Mouse (Mus musculus) bone marrow, adult 2 months (tissue): ENCODE results near the gene Tank. TPM values are rescaled to one million over a fixed set of nuclear protein-coding genes. Genes with fewer than 3 reads are reported as not detected.

Experiments
- H3K27ac ChIP-seq: fragments of 200-500 bp; 2 replicates; pipeline ENCODE4 v1.5.1; 2012; ENCODE audit warnings: low read depth, mild to moderate bottlenecking, control low read depth, inconsistent platforms, low read length; ENCODE audit not compliant: control insufficient read depth, poor library complexity, insufficient read depth
- H3K4me1 ChIP-seq: fragments of 200-500 bp; 2 replicates; pipeline ENCODE4 v1.6.1; 2011; ENCODE audit warnings: low read length; ENCODE audit not compliant: control insufficient read depth, insufficient read depth
- H3K4me3 ChIP-seq: fragments of 200-500 bp; replicated peaks from 2 replicates; pipeline ENCODE3; 2011; ENCODE audit warnings: mild to moderate bottlenecking, low read depth, low read length, control low read depth; ENCODE audit not compliant: control insufficient read depth
- CTCF ChIP-seq: fragments of 200-500 bp; IDR thresholded peaks from 2 replicates; pipeline ENCODE4 v1.5.1; 2011; ENCODE audit warnings: low read length, control low read depth; ENCODE audit not compliant: control insufficient read depth, insufficient read depth
- POLR2A ChIP-seq: fragments of 200-500 bp; IDR thresholded peaks from 2 replicates; pipeline ENCODE4 v1.6.1; 2011; ENCODE audit warnings: low read depth, mild to moderate bottlenecking, control low read depth, low read length, borderline replicate concordance; ENCODE audit not compliant: control insufficient read depth
- WGBS: fragments of 180-500 bp; shearing (Covaris S2); methylation state at CpG from one replicate; pipeline ENCODE4 v1.1.7; 2018; 5-methylcytosine and 5-hydroxymethylcytosine counted together
- polyA plus RNA-seq: library from polyadenylated mRNA; stranded (reverse); fragments of >200 nt; gene quantifications from 2 replicates; pipeline ENCODE4 v1.2.4, GENCODE M21; 2011; ENCODE audit warnings: low replicate concordance; ENCODE audit not compliant: missing spikeins, insufficient read depth, insufficient read length

Gene Tank
- polyA plus RNA-seq, 1 experiment: 21.9 TPM

- H3K4me3 ChIP-seq: no peak overlapping the region
- H3K27ac ChIP-seq: no peak overlapping the region
- no peaks in the 10 kb centered on the region for H3K4me1 ChIP-seq
- WGBS: 58% methylated on average over 3 of the region's 3 CpGs
- TF ChIP-seq POLR2A: no peak
- TF ChIP-seq CTCF: no peak
These were observed 1.9 kb upstream of the Tank start for GRCm38 (mm10) chr2:61576497-61576896.

- TF ChIP-seq CTCF (no peak), POLR2A (no peak)
- 84% methylated on average over 17 of the region's 17 CpGs for WGBS
- Histone ChIP-seq H3K4me3 (no peak overlapping the region), H3K4me1 (no peaks in the 10 kb centered on the region), H3K27ac (no peak overlapping the region)
These were observed 1.3 kb upstream of the Tank start for GRCm38 (mm10) chr2:61576928-61577695.

- Histone ChIP-seq H3K4me1 (no peaks in the 10 kb centered on the region), H3K4me3 (no peak overlapping the region), H3K27ac (no peak overlapping the region)
- TF ChIP-seq POLR2A: no peak
- no peak for TF ChIP-seq CTCF
- WGBS: 71% methylated on average over 7 of the region's 7 CpGs
These were observed 706 bp upstream of the Tank start for GRCm38 (mm10) chr2:61577696-61578062.

GRCm38 (mm10) chr2:61579501-61579990, 1.2 kb downstream of the Tank start:
- H3K27ac ChIP-seq: no peak overlapping the region

GRCm38 (mm10) chr2:61580091-61580490, 1.7 kb downstream of the Tank start:
- 81% methylated on average over 3 of the region's 3 CpGs for WGBS
- no peak overlapping the region for H3K27ac ChIP-seq
- no peak for TF ChIP-seq POLR2A
- TF ChIP-seq CTCF: no peak

More at GRCm38 (mm10) chr2:61579501-61579990, 1.2 kb downstream of the Tank start:
- Histone ChIP-seq H3K4me1 (no peaks in the 10 kb centered on the region; the same call in 1 of the 2 replicates), H3K4me3 (no peak overlapping the region)
- 55% methylated on average over 3 of the region's 3 CpGs for WGBS
- TF ChIP-seq CTCF (no peak), POLR2A (no peak)

GRCm38 (mm10) chr2:61580555-61581080, 2.2 kb downstream of the Tank start:
- H3K4me1 ChIP-seq: no peaks in the 10 kb centered on the region; the same call in 1 of the 2 replicates
- no peak overlapping the region for H3K4me3 ChIP-seq
- no peak overlapping the region for H3K27ac ChIP-seq
- 79% methylated on average over 10 of the region's 10 CpGs for WGBS
- no peak for TF ChIP-seq POLR2A
- TF ChIP-seq CTCF: no peak

More at GRCm38 (mm10) chr2:61580091-61580490, 1.7 kb downstream of the Tank start:
- no peaks in the 10 kb centered on the region; the same call in 1 of the 2 replicates for H3K4me1 ChIP-seq
- no peak overlapping the region for H3K4me3 ChIP-seq

- Histone ChIP-seq H3K4me3 (no peak overlapping the region), H3K27ac (no peak overlapping the region), H3K4me1 (no peaks in the 10 kb centered on the region; the same call in 1 of the 2 replicates)
- TF ChIP-seq CTCF (no peak), POLR2A (no peak)
- 54% methylated on average over 5 of the region's 5 CpGs for WGBS
These were observed 4.4 kb downstream of the Tank start for GRCm38 (mm10) chr2:61582578-61583315.

- Histone ChIP-seq H3K4me1 (no peaks in the 10 kb centered on the region; the same call in 1 of the 2 replicates), H3K4me3 (no peak overlapping the region), H3K27ac (no peak overlapping the region)
- TF ChIP-seq CTCF (no peak), POLR2A (no peak)
- 27% methylated on average over 1 of the region's 1 CpGs for WGBS
These were observed 7.1 kb downstream of the Tank start for GRCm38 (mm10) chr2:61585447-61585846.
